Mouse (Mus musculus) neural tube, embryonic 11.5 days (tissue): Measurements from ENCODE around the gene Tex30. TPM values are rescaled to one million over a fixed set of nuclear protein-coding genes. Genes with fewer than 3 reads are reported as not detected.
A peak's percentile ranks its signal among the peaks of the same experiment; 100 is the strongest.
"Not testable (repeated sequence)": the region's sequence is repeated elsewhere in the genome, so short reads cannot be mapped to it uniquely, and the experiment has no call there.

ENCODE experiments used
- ATAC-seq: fragments of 200-750 bp; cut with Nextera tagmentation; 2 replicates; pipeline ENCODE4 v1.8.0; 2017; ENCODE audit warnings: moderate number of reproducible peaks, mild to moderate bottlenecking, moderate TSS enrichment, moderate library complexity; ENCODE audit not compliant: insufficient read depth, low FRiP score, low TSS enrichment
- DNase-seq: peaks from one replicate; pipeline ENCODE4 v3.0.0-alpha.2; 2015; ENCODE audit warnings: low spot score
- H3K27ac ChIP-seq: fragments of 300-500 bp; sonication (generic); 2 replicates; pipeline ENCODE4 v1.5.1; 2014; ENCODE audit warnings: low read depth, mild to moderate bottlenecking, low read length
- H3K27me3 ChIP-seq: fragments of 300-500 bp; sonication (generic); 2 replicates; pipeline ENCODE4 v1.6.1; 2014; ENCODE audit warnings: mild to moderate bottlenecking, low read length, mixed read lengths; ENCODE audit not compliant: control insufficient read depth, insufficient read depth
- H3K36me3 ChIP-seq: fragments of 300-500 bp; sonication (generic); 2 replicates; pipeline ENCODE4 v1.6.1; 2014; ENCODE audit warnings: mild to moderate bottlenecking, low read length, moderate library complexity, mixed read lengths; ENCODE audit not compliant: control insufficient read depth, insufficient read depth
- H3K4me1 ChIP-seq: fragments of 300-500 bp; sonication (generic); 2 replicates; pipeline ENCODE4 v1.6.1; 2014; ENCODE audit warnings: low read length, mixed read lengths; ENCODE audit not compliant: control insufficient read depth, insufficient read depth
- H3K4me2 ChIP-seq: fragments of 300-500 bp; sonication (generic); 2 replicates; pipeline ENCODE4 v1.6.1; 2014; ENCODE audit warnings: low read depth, mild to moderate bottlenecking, moderate library complexity
- H3K4me3 ChIP-seq: fragments of 300-500 bp; sonication (generic); 2 replicates; pipeline ENCODE4 v1.5.1; 2014; ENCODE audit warnings: low read depth, low read length
- H3K9ac ChIP-seq: fragments of 300-500 bp; sonication (generic); 2 replicates; pipeline ENCODE4 v1.6.1; 2014; ENCODE audit warnings: mild to moderate bottlenecking, low read length
- H3K9me3 ChIP-seq: fragments of 300-500 bp; sonication (generic); 2 replicates; pipeline ENCODE4 v1.6.1; 2016; ENCODE audit warnings: low read length; ENCODE audit not compliant: control insufficient read depth
- WGBS: fragments of 180-500 bp; shearing (Covaris S2); extraction: QIAGEN DNeasy Blood & Tissue Kit; methylation state at CpG from one replicate; pipeline ENCODE4 v1.1.7; 2014; 5-methylcytosine and 5-hydroxymethylcytosine counted together
- polyA plus RNA-seq: library from polyadenylated mRNA; unstranded; fragments of >200 nt; fragmentation: Nextera tagmentation; extraction: Ambion mirVana; gene quantifications from 2 replicates; pipeline ENCODE4 v1.2.1, GENCODE M21; 2014

Tex30 gene
- polyA plus RNA-seq, 1 experiment from 2014 or later, result 93.6 TPM

DNA sequence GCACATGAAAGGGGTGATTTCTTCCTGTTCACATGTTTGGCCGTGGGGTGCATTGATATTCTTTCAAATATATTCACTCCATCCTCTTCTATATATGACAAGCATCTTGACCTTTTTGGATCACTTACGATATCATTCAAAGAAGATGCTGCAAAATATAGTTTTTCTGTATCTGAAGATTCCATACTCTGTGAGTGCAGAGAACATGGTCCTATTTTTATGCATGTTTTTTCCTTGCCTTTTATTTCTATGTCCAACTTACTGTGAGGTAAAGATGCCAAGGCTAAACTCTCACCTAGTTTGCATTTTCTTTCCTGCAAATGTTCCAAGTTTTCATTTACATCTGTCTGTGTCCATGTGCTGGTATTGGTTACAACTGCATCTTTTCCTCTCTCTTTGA lies 40.4 kb downstream of the Tex30 start, which contains the start of gene Gm8251:
Gm8251 (minus strand) TSS at position 101 of the 400 bp plus-strand sequence.
- H3K4me1 ChIP-seq, result no peaks in the 10 kb centered on the region
- ATAC-seq, result no peak
- 96% methylated on average over 2 of the region's 2 CpGs for WGBS
- H3K4me3 ChIP-seq, result no peak within 1 kb of the TSS
- H3K4me2 ChIP-seq, result no peak within 1 kb of the TSS
- H3K27me3 ChIP-seq, result no peaks in the 10 kb centered on the region
- no peaks in the 10 kb centered on the region for H3K9me3 ChIP-seq
- H3K27ac ChIP-seq, result no peak within 1 kb of the TSS
- H3K36me3 ChIP-seq, result no peaks in the 10 kb centered on the region
- DNase-seq, result no peak
- H3K9ac ChIP-seq, result no peak within 1 kb of the TSS

DNA sequence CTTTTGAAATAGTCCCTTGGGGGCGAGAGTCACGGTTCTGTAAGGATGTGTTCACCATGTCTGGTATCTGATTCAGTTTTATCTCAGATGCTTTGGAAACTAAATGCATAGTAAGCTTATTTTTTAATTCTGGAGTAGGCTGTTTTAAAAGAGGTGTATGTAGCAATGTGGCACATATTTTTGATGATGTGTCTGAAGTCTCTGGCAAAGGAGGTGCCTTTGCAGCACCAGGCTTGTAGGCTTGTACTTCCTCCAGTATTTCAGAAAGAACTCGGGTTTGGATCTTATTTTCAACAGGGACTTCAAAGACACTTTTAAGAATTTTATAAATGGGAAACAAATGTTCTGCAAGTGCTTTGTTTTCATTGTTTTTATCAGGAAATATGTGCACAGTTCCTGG lies 44.4 kb downstream of the Tex30 start:
- WGBS, result 85% methylated on average over 3 of the region's 3 CpGs
- Histone ChIP-seq H3K27ac (no peak overlapping the region), H3K4me3 (no peak overlapping the region), H3K27me3 (no peaks in the 10 kb centered on the region), H3K36me3 (no peaks in the 10 kb centered on the region), H3K4me2 (no peak overlapping the region), H3K9me3 (no peaks in the 10 kb centered on the region), H3K9ac (no peak overlapping the region), H3K4me1 (no peaks in the 10 kb centered on the region)
- DNase-seq, result no peak
- no peak for ATAC-seq

DNA sequence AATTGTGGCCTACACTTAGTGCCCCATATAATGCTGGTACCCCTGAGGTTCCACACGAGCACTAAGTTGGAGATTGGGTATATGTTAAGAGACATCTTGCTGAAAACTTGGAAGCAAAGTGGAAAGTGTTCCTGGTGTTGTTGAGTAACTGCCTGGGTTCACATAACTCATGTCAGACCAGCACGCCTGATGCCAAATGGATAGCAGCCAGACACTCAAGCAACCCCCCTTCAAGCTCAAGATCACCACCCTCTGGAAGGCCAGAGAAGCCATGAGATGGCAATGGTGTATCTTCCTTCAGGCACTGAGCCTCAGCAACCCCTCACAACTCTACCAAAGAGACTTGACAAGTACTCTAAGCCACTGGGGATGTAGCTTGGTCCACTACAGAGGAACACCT lies 55.7 kb downstream of the Tex30 start:
- Histone ChIP-seq H3K9me3 (no peaks in the 10 kb centered on the region), H3K9ac (no peak overlapping the region), H3K27me3 (no peaks in the 10 kb centered on the region), H3K27ac (no peak overlapping the region), H3K4me2 (no peak overlapping the region), H3K36me3 (no peaks in the 10 kb centered on the region), H3K4me3 (no peak overlapping the region), H3K4me1 (no peaks in the 10 kb centered on the region)
- DNase-seq, result no peak
- 79% methylated on average over 2 of the region's 2 CpGs for WGBS
- no peak for ATAC-seq

DNA sequence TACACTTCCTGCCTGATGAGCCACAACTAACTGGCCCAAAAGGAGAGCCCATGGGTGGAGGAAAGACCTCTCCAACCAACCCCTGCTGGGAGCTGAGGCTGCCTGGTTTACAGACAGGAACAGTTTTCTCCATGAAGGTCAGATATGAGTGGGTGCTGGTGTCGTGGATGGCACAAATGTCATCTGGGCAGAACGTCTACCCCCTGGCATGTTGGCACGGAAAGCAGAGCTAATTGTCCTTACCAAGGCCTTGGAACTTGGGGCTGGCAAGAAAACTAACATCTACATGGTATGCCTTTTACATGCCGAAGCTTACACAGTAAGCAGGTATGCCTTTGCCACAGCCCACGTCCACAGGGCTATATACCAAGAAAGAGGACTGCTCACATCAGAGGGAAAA lies 56.6 kb downstream of the Tex30 start:
- 89% methylated on average over 5 of the region's 5 CpGs for WGBS

DNA sequence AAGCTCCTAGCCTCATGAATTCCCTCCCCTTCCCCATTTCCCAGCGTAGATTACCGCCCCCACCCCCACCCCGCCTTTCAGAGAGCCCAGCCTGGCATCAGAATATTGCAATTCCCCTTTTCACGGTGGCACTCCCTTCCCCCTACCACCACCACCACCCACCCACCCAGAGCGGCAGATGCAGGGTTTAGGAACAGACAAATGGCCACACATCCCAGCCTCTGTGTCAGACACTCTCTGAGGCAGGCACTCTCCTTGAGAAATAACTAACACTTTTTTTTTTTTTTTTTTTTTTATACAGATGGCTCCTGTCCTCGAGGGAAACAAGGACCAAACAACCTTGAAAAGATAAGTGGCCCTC lies 59.7 kb downstream of the Tex30 start:
- Histone ChIP-seq H3K27me3 (no peaks in the 10 kb centered on the region), H3K27ac (no peak overlapping the region), H3K36me3 (no peaks in the 10 kb centered on the region), H3K9me3 (no peaks in the 10 kb centered on the region), H3K9ac (peak overlapping the region; percentile 60), H3K4me3 (peak overlapping the region; percentile 28), H3K4me1 (no peaks in the 10 kb centered on the region), H3K4me2 (peak overlapping the region; percentile 65)
- ATAC-seq, result peak; percentile 64
- 5% methylated on average over 6 of the region's 6 CpGs for WGBS
- no peak for DNase-seq

More for the DNA sequence above, 56.6 kb downstream of the Tex30 start:
- not testable (repeated sequence) for DNase-seq, ATAC-seq, H3K27me3 ChIP-seq, H3K9me3 ChIP-seq, H3K27ac ChIP-seq, H3K36me3 ChIP-seq, H3K9ac ChIP-seq, H3K4me2 ChIP-seq, H3K4me1 ChIP-seq, H3K4me3 ChIP-seq

DNA sequence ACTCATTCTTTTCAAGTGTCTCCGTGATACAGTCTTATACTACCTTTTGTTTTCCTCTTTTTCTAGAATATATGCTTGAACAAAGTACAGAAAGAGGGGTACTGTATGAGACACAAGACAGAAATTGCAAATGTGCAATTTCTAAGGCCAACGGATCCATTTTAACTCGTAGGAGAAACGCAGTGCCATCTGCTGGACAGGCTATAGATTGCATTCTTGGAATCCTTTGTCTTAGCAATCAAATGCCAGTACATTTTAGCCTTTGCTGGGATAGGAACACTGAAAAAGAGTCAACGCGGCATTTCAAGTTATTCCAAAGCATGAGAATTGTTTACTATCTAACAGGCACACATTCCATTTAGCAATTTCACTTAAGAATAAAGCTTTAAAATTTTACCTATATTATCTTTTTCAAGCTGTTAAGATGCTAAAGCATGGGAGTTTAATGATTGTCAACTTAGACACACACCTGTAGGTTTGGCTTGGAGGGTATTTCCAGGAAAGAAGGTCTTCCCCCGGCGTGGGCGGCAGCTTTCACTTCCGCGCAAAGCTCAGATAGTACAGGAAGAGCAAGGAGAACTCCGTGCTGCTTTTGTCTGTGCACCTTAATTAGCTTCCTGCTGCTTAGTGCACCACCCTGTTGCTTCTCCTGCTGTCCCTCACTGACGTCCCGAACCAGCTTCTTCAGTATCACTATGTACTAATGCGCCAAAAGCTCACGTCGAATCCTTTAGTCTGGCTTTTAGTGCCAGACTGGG lies 60.3 kb downstream of the Tex30 start:
- Histone ChIP-seq H3K27ac (no peak overlapping the region), H3K4me3 (peak overlapping the region; percentile 28), H3K36me3 (no peaks in the 10 kb centered on the region), H3K9ac (peak overlapping the region; percentile 60), H3K4me2 (peak overlapping the region; percentile 65), H3K9me3 (no peaks in the 10 kb centered on the region), H3K4me1 (no peaks in the 10 kb centered on the region), H3K27me3 (no peaks in the 10 kb centered on the region)
- 2% methylated on average over 17 of the region's 17 CpGs for WGBS
- peak; percentile 59 for DNase-seq
- ATAC-seq, result peak; percentile 75

Other genes starting within 250 kb of the Tex30 start
- 69.2 and 69.6 TPM in 2 replicates for gene Tpp2, start 168.8 kb downstream of the Tex30 start, polyA plus RNA-seq
- gene Mettl21c, start 82.4 kb downstream of the Tex30 start, polyA plus RNA-seq, result 0.54 and 0.69 TPM in 2 replicates
- 0.16 and 0.18 TPM in 2 replicates for gene Gm8251, start 40.5 kb downstream of the Tex30 start, polyA plus RNA-seq
- gene Kdelc1, start 16.4 kb upstream of the Tex30 start, polyA plus RNA-seq, result 59.1 and 60.3 TPM in 2 replicates
- gene Bivm, start 16.5 kb upstream of the Tex30 start, polyA plus RNA-seq, result 31.1 and 31.2 TPM in 2 replicates
- gene Ercc5, start 45.3 kb upstream of the Tex30 start, polyA plus RNA-seq, result 38.7 and 39.5 TPM in 2 replicates
- not detected in 2 replicates for gene Mettl21e, start 116.5 kb upstream of the Tex30 start, polyA plus RNA-seq